Mouse (Mus musculus) forebrain, embryonic 12.5 days (tissue): Measurements from ENCODE around the gene Il1rl2. TPM values are rescaled to one million over a fixed set of nuclear protein-coding genes. Genes with fewer than 3 reads are reported as not detected.

Experiments used
- ATAC-seq: fragments of 200-750 bp; cut with Nextera tagmentation; 2 replicates; pipeline ENCODE4 v1.8.0; 2017; ENCODE audit warnings: moderate TSS enrichment; ENCODE audit not compliant: low FRiP score
- H3K27ac ChIP-seq: fragments of 300-500 bp; sonication (generic); 2 replicates; pipeline ENCODE4 v1.5.1; 2016; ENCODE audit warnings: mild to moderate bottlenecking
- H3K27me3 ChIP-seq: fragments of 300-500 bp; sonication (generic); 2 replicates; pipeline ENCODE4 v1.6.1; 2016; ENCODE audit warnings: mild to moderate bottlenecking
- H3K36me3 ChIP-seq: fragments of 300-500 bp; sonication (generic); replicated peaks from 2 replicates; pipeline ENCODE4 v1.6.1; 2016; ENCODE audit warnings: mild to moderate bottlenecking
- H3K4me1 ChIP-seq: fragments of 300-500 bp; sonication (generic); 2 replicates; pipeline ENCODE4 v1.6.1; 2016
- H3K4me2 ChIP-seq: fragments of 300-500 bp; sonication (generic); 2 replicates; pipeline ENCODE4 v1.6.1; 2016; ENCODE audit warnings: mild to moderate bottlenecking, moderate library complexity
- H3K4me3 ChIP-seq: fragments of 300-500 bp; sonication (generic); replicated peaks from 2 replicates; pipeline ENCODE4 v1.5.1; 2016; ENCODE audit warnings: mild to moderate bottlenecking
- H3K9ac ChIP-seq: fragments of 300-500 bp; sonication (generic); 2 replicates; pipeline ENCODE4 v1.6.1; 2016; ENCODE audit warnings: mild to moderate bottlenecking
- H3K9me3 ChIP-seq: fragments of 300-500 bp; sonication (generic); 2 replicates; pipeline ENCODE4 v1.6.1; 2016
- WGBS: fragments of 180-500 bp; shearing (Covaris S2); methylation state at CpG from one replicate; pipeline ENCODE4 v1.1.7; 2016; 5-methylcytosine and 5-hydroxymethylcytosine counted together
- polyA plus RNA-seq: library from polyadenylated mRNA; unstranded; fragments of >200 nt; fragmentation: Nextera tagmentation; extraction: Ambion mirVana; gene quantifications from 2 replicates; pipeline ENCODE4 v1.2.1, GENCODE M21; 2016

Il1rl2 gene
- 1.4 and 1.6 TPM in 2 replicates for polyA plus RNA-seq

GRCm38 (mm10) chr1:40324457-40324856, at the start of gene Il1rl2:
Il1rl2 (plus strand) TSS chr1:40324610.
- H3K4me2 ChIP-seq, result peak within 1 kb of the TSS; percentile 66
- peaks cover 15% of the 10 kb centered on the region for H3K4me1 ChIP-seq
- no peak for ATAC-seq
- H3K27ac ChIP-seq, result no peak within 1 kb of the TSS
- WGBS, result 36% methylated on average over 6 of the region's 6 CpGs
- H3K4me3 ChIP-seq, result peak within 1 kb of the TSS; percentile 35
- no peaks in the 10 kb centered on the region for H3K9me3 ChIP-seq
- peak within 1 kb of the TSS; percentile 49; the same call in 1 of the 2 replicates for H3K9ac ChIP-seq
- no peaks in the 10 kb centered on the region for H3K36me3 ChIP-seq
- H3K27me3 ChIP-seq, result peaks cover 28% of the 10 kb centered on the region

DNA sequence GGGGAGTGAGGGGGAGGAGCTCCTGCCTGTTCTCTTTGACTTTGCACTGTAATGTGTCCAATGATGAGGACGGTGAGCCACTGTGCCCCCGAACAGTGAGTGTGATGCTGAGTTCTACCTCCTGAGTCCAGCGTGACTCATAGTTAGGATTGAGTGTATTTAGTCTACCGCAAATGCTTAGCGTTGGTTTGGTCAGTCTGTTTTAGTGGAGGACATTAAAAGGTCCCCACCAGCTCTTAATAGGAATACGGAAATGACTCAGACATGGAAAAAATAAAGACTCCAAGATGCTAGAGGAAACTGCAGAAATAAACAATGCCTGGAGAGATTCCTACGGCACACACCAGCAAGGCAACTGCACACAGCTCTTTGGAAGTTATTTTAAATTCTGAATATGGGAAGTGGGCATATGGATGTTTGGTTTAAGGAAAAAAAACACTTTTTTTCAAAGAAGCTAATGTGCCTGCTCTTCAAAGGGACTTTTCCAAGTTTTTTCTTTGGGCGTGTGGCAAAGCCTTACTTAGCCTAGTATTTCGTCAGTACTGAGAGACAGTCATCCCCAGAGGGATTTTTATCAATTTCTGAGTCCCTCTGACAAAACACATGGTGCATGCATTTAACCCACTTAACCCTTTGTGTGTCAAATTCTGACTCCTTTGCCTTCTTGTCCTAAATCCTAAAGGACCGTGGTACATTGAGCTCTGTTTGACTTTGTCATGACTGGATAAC, 49.0 kb upstream of the Il1rl2 start:
- 82% methylated on average over 10 of the region's 10 CpGs for WGBS
- Histone ChIP-seq H3K9me3 (no peaks in the 10 kb centered on the region), H3K4me2 (no peak overlapping the region), H3K36me3 (no peaks in the 10 kb centered on the region), H3K27ac (no peak overlapping the region), H3K4me1 (no peaks in the 10 kb centered on the region), H3K27me3 (no peaks in the 10 kb centered on the region), H3K4me3 (no peak overlapping the region), H3K9ac (no peak overlapping the region)
- no peak for ATAC-seq

DNA sequence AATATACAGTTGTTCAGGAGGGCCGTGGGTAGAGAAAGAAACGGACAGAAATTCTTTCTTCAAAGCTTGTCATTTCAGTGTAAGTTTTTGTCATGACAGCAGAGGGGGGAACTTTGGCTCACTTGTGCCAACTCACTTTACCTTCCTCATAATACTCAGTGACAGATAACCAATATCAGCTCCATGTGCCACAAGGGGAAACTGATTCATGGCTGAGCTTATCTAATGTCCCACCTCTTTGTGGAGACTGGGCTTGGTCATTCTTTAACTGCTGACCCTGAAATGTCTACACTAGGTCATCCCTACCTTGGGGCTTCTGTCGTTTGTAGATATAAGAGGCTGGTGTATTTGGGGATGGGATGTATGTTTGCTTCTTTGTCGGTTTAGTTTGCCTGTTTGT, 46.5 kb upstream of the Il1rl2 start:
- 95% methylated on average over 4 of the region's 4 CpGs for WGBS

DNA sequence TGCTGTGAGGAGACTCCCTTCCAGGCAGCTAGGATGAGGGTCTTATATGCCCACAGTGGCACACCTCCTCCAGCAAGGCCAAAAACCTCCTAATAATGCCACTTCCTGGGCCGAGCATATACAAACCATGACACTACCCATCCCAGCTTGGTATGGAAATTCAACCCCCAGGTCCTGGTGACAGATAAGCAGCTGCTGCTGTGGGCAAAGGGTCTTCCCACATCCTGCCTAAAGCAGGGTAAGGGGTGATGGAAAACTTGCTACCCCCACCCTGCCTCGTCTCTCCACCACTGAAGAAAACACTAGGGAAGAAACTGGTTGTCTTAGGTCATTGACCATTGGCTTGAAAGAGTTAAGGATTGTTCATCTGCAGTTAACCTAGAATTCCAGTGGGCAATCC, 45.7 kb upstream of the Il1rl2 start:
- Histone ChIP-seq H3K9me3 (no peaks in the 10 kb centered on the region), H3K36me3 (no peaks in the 10 kb centered on the region), H3K27ac (no peak overlapping the region), H3K4me3 (no peak overlapping the region), H3K9ac (no peak overlapping the region), H3K4me1 (no peaks in the 10 kb centered on the region), H3K27me3 (no peaks in the 10 kb centered on the region), H3K4me2 (no peak overlapping the region)
- no peak for ATAC-seq
- 86% methylated on average over 2 of the region's 2 CpGs for WGBS

More for the DNA sequence above, 46.5 kb upstream of the Il1rl2 start:
- Histone ChIP-seq H3K4me3 (no peak overlapping the region), H3K9me3 (no peaks in the 10 kb centered on the region), H3K36me3 (no peaks in the 10 kb centered on the region), H3K4me2 (no peak overlapping the region), H3K9ac (no peak overlapping the region), H3K4me1 (no peaks in the 10 kb centered on the region), H3K27me3 (no peaks in the 10 kb centered on the region), H3K27ac (no peak overlapping the region)
- ATAC-seq, result no peak

DNA sequence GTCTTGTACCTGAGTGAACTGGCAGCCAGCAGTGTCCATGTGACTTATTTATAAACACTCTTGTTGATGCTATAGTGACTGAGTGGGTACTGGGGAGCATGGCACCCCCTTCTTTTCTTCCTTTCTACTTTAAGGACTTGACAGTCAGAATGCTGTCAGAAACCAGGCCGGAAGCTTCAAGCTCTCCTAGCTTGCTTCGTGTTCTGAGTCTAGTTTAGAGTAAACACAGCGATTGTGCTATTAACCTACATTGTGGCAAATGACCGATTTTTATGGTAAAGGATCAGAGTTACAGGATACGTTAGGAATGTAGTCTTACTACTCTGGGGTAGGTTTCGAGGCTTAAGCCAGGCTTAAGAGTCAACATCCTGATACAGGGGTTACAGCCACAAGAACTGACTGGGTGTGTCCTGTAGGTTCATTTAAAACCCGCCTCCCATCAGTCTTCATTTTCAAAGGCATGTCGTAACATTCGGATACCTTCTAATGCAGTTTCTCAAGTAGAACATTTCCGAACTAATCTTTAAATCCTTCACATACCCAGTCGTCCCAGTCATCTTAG, 45.1 kb upstream of the Il1rl2 start:
- H3K36me3 ChIP-seq, result no peaks in the 10 kb centered on the region
- H3K27me3 ChIP-seq, result no peaks in the 10 kb centered on the region
- no peak overlapping the region for H3K27ac ChIP-seq
- H3K4me3 ChIP-seq, result no peak overlapping the region
- H3K4me2 ChIP-seq, result no peak overlapping the region
- H3K9me3 ChIP-seq, result no peaks in the 10 kb centered on the region
- 89% methylated on average over 11 of the region's 11 CpGs for WGBS
- no peak overlapping the region for H3K9ac ChIP-seq
- no peaks in the 10 kb centered on the region for H3K4me1 ChIP-seq
- no peak for ATAC-seq

DNA sequence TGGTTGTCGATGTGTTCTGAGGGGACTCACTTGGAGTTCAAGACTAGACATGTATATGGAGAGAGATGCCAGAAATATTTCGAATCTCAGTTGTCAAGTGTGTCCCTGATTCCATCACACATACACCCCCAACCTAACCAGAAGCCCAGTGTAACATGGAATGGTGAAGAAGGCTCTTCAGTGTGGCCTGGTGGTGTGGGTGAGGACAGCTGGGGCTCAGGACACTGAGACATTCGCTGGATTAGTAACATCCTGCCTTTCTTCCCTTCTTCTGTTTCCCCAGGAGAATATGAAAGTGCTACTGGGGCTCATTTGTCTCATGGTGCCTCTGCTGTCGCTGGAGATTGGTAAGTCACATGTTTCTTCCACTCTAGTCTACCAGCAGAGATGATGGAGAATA, 42.5 kb upstream of the Il1rl2 start:
- 75% methylated on average over 4 of the region's 4 CpGs for WGBS
- Histone ChIP-seq H3K9me3 (no peaks in the 10 kb centered on the region), H3K27me3 (no peaks in the 10 kb centered on the region), H3K36me3 (no peaks in the 10 kb centered on the region), H3K4me2 (no peak overlapping the region), H3K9ac (no peak overlapping the region), H3K4me3 (no peak overlapping the region), H3K4me1 (no peaks in the 10 kb centered on the region), H3K27ac (no peak overlapping the region)
- ATAC-seq, result no peak

- no peak overlapping the region for H3K27ac ChIP-seq
- no peaks in the 10 kb centered on the region for H3K27me3 ChIP-seq
- no peak overlapping the region for H3K9ac ChIP-seq
- no peak overlapping the region for H3K4me3 ChIP-seq
- no peak overlapping the region for H3K4me2 ChIP-seq
- no peaks in the 10 kb centered on the region for H3K4me1 ChIP-seq
- WGBS, result 82% methylated on average over 3 of the region's 3 CpGs
- ATAC-seq, result no peak
- no peaks in the 10 kb centered on the region for H3K36me3 ChIP-seq
- H3K9me3 ChIP-seq, result no peaks in the 10 kb centered on the region
Observed at GRCm38 (mm10) chr1:40282394-40282793, 42.0 kb upstream of the Il1rl2 start.

DNA sequence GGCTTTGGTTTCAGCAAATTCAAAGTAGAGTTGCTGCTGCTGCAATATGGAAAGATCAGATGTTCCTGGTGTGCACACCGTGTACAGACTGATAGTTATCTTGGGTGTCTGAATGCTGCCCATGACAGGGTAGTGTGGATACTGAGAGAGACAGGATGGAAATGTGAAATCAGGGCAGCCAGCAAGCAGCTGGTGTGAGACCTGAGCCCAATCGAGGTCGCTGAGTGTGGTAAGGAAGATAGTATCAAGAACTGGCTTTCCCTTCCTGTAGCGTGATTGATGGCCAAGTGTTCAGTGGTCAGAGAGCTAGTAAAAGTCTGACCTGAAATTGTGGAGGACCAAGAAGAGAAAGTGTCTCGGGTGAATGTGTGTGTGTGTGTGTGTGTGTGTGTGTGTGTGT, 40.4 kb upstream of the Il1rl2 start:
- no peak overlapping the region for H3K27ac ChIP-seq
- H3K36me3 ChIP-seq, result no peaks in the 10 kb centered on the region
- ATAC-seq, result no peak
- H3K4me3 ChIP-seq, result no peak overlapping the region
- H3K4me2 ChIP-seq, result no peak overlapping the region
- H3K9ac ChIP-seq, result no peak overlapping the region
- H3K9me3 ChIP-seq, result no peaks in the 10 kb centered on the region
- no peaks in the 10 kb centered on the region for H3K4me1 ChIP-seq
- 86% methylated on average over 5 of the region's 5 CpGs for WGBS
- H3K27me3 ChIP-seq, result no peaks in the 10 kb centered on the region

GRCm38 (mm10) chr1:40290489-40291255, 33.7 kb upstream of the Il1rl2 start:
- Histone ChIP-seq H3K4me2 (no peak overlapping the region), H3K27me3 (no peaks in the 10 kb centered on the region), H3K4me3 (no peak overlapping the region), H3K9ac (no peak overlapping the region), H3K9me3 (no peaks in the 10 kb centered on the region), H3K4me1 (no peaks in the 10 kb centered on the region), H3K36me3 (no peaks in the 10 kb centered on the region), H3K27ac (no peak overlapping the region)
- WGBS, result 70% methylated on average over 12 of the region's 12 CpGs
- no peak for ATAC-seq

- Histone ChIP-seq H3K4me1 (no peaks in the 10 kb centered on the region), H3K27me3 (no peaks in the 10 kb centered on the region), H3K36me3 (no peaks in the 10 kb centered on the region), H3K27ac (no peak overlapping the region), H3K4me3 (no peak overlapping the region), H3K4me2 (no peak overlapping the region), H3K9me3 (no peaks in the 10 kb centered on the region), H3K9ac (no peak overlapping the region)
- WGBS, result 87% methylated on average over 2 of the region's 2 CpGs
- no peak for ATAC-seq
Observed at GRCm38 (mm10) chr1:40292231-40292630, 32.2 kb upstream of the Il1rl2 start.

DNA sequence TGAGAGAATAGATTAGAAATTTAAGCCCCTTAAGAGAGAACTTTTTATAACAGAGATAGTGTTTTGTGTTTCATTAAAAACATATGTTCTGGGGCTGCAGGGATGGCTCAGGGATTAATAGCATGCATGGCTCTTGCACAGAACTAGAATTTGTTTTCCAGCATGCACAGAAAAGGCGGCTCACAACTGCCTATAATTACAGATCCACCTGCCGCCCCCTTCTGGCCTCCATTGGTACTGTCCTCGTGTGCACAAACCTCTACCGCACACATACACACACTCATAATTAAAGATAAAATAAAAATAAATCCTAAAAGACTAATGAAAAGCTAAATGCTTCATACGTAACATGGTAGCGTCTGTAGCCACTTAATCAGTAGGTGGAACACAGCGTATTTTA, 30.5 kb upstream of the Il1rl2 start:
- ATAC-seq, result no peak

GRCm38 (mm10) chr1:40294824-40295223, 29.6 kb upstream of the Il1rl2 start:
- no peak overlapping the region for H3K4me3 ChIP-seq
- H3K9ac ChIP-seq, result no peak overlapping the region
- no peaks in the 10 kb centered on the region for H3K4me1 ChIP-seq
- no peaks in the 10 kb centered on the region for H3K36me3 ChIP-seq
- no peak for ATAC-seq
- no peaks in the 10 kb centered on the region for H3K27me3 ChIP-seq
- WGBS, result 93% methylated on average over 9 of the region's 9 CpGs
- H3K27ac ChIP-seq, result no peak overlapping the region
- no peaks in the 10 kb centered on the region for H3K9me3 ChIP-seq
- no peak overlapping the region for H3K4me2 ChIP-seq

More for the DNA sequence above, 30.5 kb upstream of the Il1rl2 start:
- Histone ChIP-seq H3K36me3 (no peaks in the 10 kb centered on the region), H3K9ac (no peak overlapping the region), H3K4me3 (no peak overlapping the region), H3K4me1 (no peaks in the 10 kb centered on the region), H3K9me3 (no peaks in the 10 kb centered on the region), H3K4me2 (no peak overlapping the region), H3K27ac (no peak overlapping the region), H3K27me3 (no peaks in the 10 kb centered on the region)
- 92% methylated on average over 7 of the region's 7 CpGs for WGBS
